In genomic region chr9:14970211-14970610, GRCm38 (mm10) we compare ENCODE assay signal across 28 mouse cellular contexts.
DNase-seq lines count a peak whose midpoint lies in the region; ATAC-seq and TF ChIP-seq lines count a peak whose summit lies in the region.
"Had no signal": no experiment of that assay in that cellular context is flagged by ENCODE, and none has a peak within 500 bp of the region (broad histone marks: within the 10 kb centered on the region; RNA-seq: fewer than 3 reads in every experiment).

No protein-coding gene starts in this region.

- no peaks in the 10 kb centered on the region for H3K9me3 ChIP-seq in liver, embryonic 14.5 days (ENCODE audit: control insufficient read depth, low read length)
- H3K9me3 ChIP-seq in liver, embryonic 15.5 days (replicated peaks), result no peaks in the 10 kb centered on the region
- H3K9me3 ChIP-seq in midbrain, embryonic 11.5 days (ENCODE audit: control insufficient read depth, low read length), result no peaks in the 10 kb centered on the region
- H3K9me3 ChIP-seq: embryonic facial prominence, embryonic 10.5 days; embryonic facial prominence, embryonic 13.5 days; forebrain, embryonic 12.5 days; forebrain, embryonic 15.5 days; hindbrain, embryonic 10.5 days had no signal

- H3K27me3 ChIP-seq in liver, embryonic 14.5 days (ENCODE audit: control insufficient read depth, insufficient read depth, low read length), result no peaks in the 10 kb centered on the region
- no peaks in the 10 kb centered on the region for H3K27me3 ChIP-seq in liver, embryonic 15.5 days
- no peaks in the 10 kb centered on the region for H3K27me3 ChIP-seq in midbrain, embryonic 11.5 days (ENCODE audit: control insufficient read depth, insufficient read depth, low read length)
- H3K27me3 ChIP-seq: embryonic facial prominence, embryonic 13.5 days; forebrain, embryonic 12.5 days; forebrain, embryonic 15.5 days had no signal

- H3K27ac ChIP-seq in liver, embryonic 14.5 days, result peak overlapping the region; percentile 14
- peak overlapping the region; percentile 73 for H3K27ac ChIP-seq in liver, embryonic 15.5 days (replicated peaks)
- no peak overlapping the region for H3K27ac ChIP-seq in midbrain, embryonic 11.5 days (ENCODE audit: low read depth, low read length)
- H3K27ac ChIP-seq: embryonic facial prominence, embryonic 10.5 days; embryonic facial prominence, embryonic 13.5 days; forebrain, embryonic 12.5 days; forebrain, embryonic 15.5 days; hindbrain, embryonic 10.5 days; hindbrain, embryonic 14.5 days; hindbrain, postnatal 0 days had no signal

- peak overlapping the region; percentile 9; the same call in 1 of the 2 replicates for H3K9ac ChIP-seq in liver, embryonic 14.5 days (replicated peaks)
- H3K9ac ChIP-seq in liver, embryonic 15.5 days, result no peak overlapping the region
- no peak overlapping the region for H3K9ac ChIP-seq in midbrain, embryonic 11.5 days (ENCODE audit: low read length)
- H3K9ac ChIP-seq: embryonic facial prominence, embryonic 13.5 days; forebrain, embryonic 12.5 days; forebrain, embryonic 15.5 days; hindbrain, embryonic 14.5 days had no signal

- no peak overlapping the region; the same call in 1 of the 2 replicates for H3K4me2 ChIP-seq in liver, embryonic 14.5 days (ENCODE audit: low read depth)
- no peak overlapping the region for H3K4me2 ChIP-seq in liver, embryonic 15.5 days
- no peak overlapping the region for H3K4me2 ChIP-seq in midbrain, embryonic 11.5 days
- H3K4me2 ChIP-seq: embryonic facial prominence, embryonic 13.5 days; forebrain, embryonic 12.5 days; forebrain, embryonic 15.5 days; heart, embryonic 11.5 days; hindbrain, embryonic 14.5 days had no signal

- TF ChIP-seq CTCF in liver, embryonic 14.5 days (IDR thresholded peaks at IDR 0.05; ENCODE audit: low read depth), result no peak

- H3K4me1 ChIP-seq in liver, embryonic 14.5 days (replicated peaks; ENCODE audit: control insufficient read depth in 2 of 2, insufficient read depth in 2 of 2, low read length in 1 of 2), result peaks cover 24 to 40% of the 10 kb centered on the region in 2 experiments
- H3K4me1 ChIP-seq in liver, embryonic 15.5 days (replicated peaks), result peaks cover 43% of the 10 kb centered on the region
- H3K4me1 ChIP-seq in midbrain, embryonic 11.5 days (ENCODE audit: control insufficient read depth, insufficient read depth, low read length), result no peaks in the 10 kb centered on the region
- H3K4me1 ChIP-seq: embryonic facial prominence, embryonic 10.5 days; embryonic facial prominence, embryonic 13.5 days; forebrain, embryonic 12.5 days; forebrain, embryonic 15.5 days; hindbrain, embryonic 10.5 days had no signal

- ATAC-seq in liver, embryonic 14.5 days (ENCODE audit: insufficient read depth), result no peak
- ATAC-seq in liver, embryonic 15.5 days (ENCODE audit: insufficient read depth), result no peak
- ATAC-seq in granulocyte monocyte progenitor cell, adult 5-6 weeks (replicated peaks; ENCODE audit: poor library complexity, severe bottlenecking), result no peak
- ATAC-seq in midbrain, embryonic 11.5 days (ENCODE audit: low FRiP score), result no peak
- ATAC-seq: activated CD4-positive, CD25-positive, alpha-beta regulatory T cell, adult 4 months; CD4-positive, CD25-positive, alpha-beta regulatory T cell, adult 4 months; forebrain, embryonic 15.5 days; hindbrain, postnatal 0 days; inflammation-experienced regulatory T-cells, adult 6 months had no signal

- no peaks in the 10 kb centered on the region for H3K36me3 ChIP-seq in liver, embryonic 14.5 days (replicated peaks; ENCODE audit: control insufficient read depth, insufficient read depth, low read depth)
- H3K36me3 ChIP-seq in liver, embryonic 15.5 days (replicated peaks), result no peaks in the 10 kb centered on the region
- H3K36me3 ChIP-seq in midbrain, embryonic 11.5 days (ENCODE audit: control insufficient read depth, insufficient read depth, low read length), result no peaks in the 10 kb centered on the region
- H3K36me3 ChIP-seq: embryonic facial prominence, embryonic 10.5 days; embryonic facial prominence, embryonic 13.5 days; forebrain, embryonic 12.5 days; forebrain, embryonic 15.5 days; hindbrain, embryonic 10.5 days had no signal

- H3K4me3 ChIP-seq in liver, embryonic 14.5 days (ENCODE audit: insufficient read depth in 1 of 2, low read depth in 2 of 2, low read length in 2 of 2), result no peak overlapping the region
- no peak overlapping the region for H3K4me3 ChIP-seq in liver, embryonic 15.5 days (replicated peaks)
- H3K4me3 ChIP-seq in midbrain, embryonic 11.5 days (ENCODE audit: low read depth, low read length), result no peak overlapping the region
- H3K4me3 ChIP-seq: embryonic facial prominence, embryonic 10.5 days; embryonic facial prominence, embryonic 13.5 days; erythroblast, embryonic 14.5 days; forebrain, embryonic 12.5 days; forebrain, embryonic 15.5 days; hindbrain, embryonic 10.5 days had no signal

- 55% methylated on average over 4 of the region's 4 CpGs for WGBS in liver, embryonic 14.5 days (ENCODE audit: insufficient replicate concordance)
- 50% methylated on average over 4 of the region's 4 CpGs for WGBS in liver, embryonic 15.5 days (ENCODE audit: insufficient replicate concordance)
- WGBS in midbrain, embryonic 11.5 days, result 86% methylated on average over 4 of the region's 4 CpGs

- DNase-seq in heart, adult 11 months, result peak; percentile 29
- DNase-seq in heart, postnatal 4 days, result no peak
- no peak for DNase-seq in liver, embryonic 14.5 days (ENCODE audit: low read depth in 3 of 3, low spot score in 3 of 3)
- DNase-seq in liver, result no peak
- DNase-seq in midbrain, embryonic 11.5 days (ENCODE audit: low spot score, missing footprints), result no peak
- DNase-seq: adrenal gland, adult 8-10 months; adrenal gland, postnatal 25 days; B cell, adult 2 months; cerebellum, adult 11 months; cerebellum, adult 2 months; cerebellum, postnatal 10 days; cerebellum, postnatal 36 days; embryo, embryonic 11 days; gastrocnemius, postnatal 25 days had no signal

- TF ChIP-seq EP300 in liver, embryonic 14.5 days (IDR thresholded peaks at IDR 0.05; ENCODE audit: low read depth), result no peak
